Mouse (Mus musculus) G1E (cell line): ENCODE results near the gene Ppp2r1b. TPM values are rescaled to one million over a fixed set of nuclear protein-coding genes. Genes with fewer than 3 reads are reported as not detected.
A peak's percentile ranks its signal among the peaks of the same experiment; 100 is the strongest.

Experiments used
- ATAC-seq: 2 replicates; pipeline ENCODE4 v1.8.0; 2016; ENCODE audit warnings: mild to moderate bottlenecking; ENCODE audit not compliant: insufficient number of reproducible peaks, poor library complexity, low FRiP score, severe bottlenecking; ENCODE audit errors: extremely low read depth
- DNase-seq: peaks from one replicate; pipeline ENCODE4 v3.0.0; 2012; ENCODE audit warnings: low spot score
- H3K27me3 ChIP-seq: 2 replicates; pipeline ENCODE4 v1.6.1; 2012; ENCODE audit warnings: mild to moderate bottlenecking, low read length, inconsistent platforms; ENCODE audit not compliant: insufficient read depth
- H3K36me3 ChIP-seq: replicated peaks from 2 replicates; pipeline ENCODE3; 2012; ENCODE audit warnings: mild to moderate bottlenecking, inconsistent platforms
- H3K4me1 ChIP-seq: 2 replicates; pipeline ENCODE4 v1.6.1; 2012; ENCODE audit warnings: low read depth, low read length, inconsistent platforms, mixed read lengths; ENCODE audit not compliant: insufficient read depth
- H3K4me3 ChIP-seq: 2 replicates; pipeline ENCODE4 v1.5.1; 2012; ENCODE audit warnings: low read depth, mild to moderate bottlenecking, inconsistent platforms, low read length, moderate library complexity, mixed read lengths
- H3K9me3 ChIP-seq: replicated peaks from 2 replicates; pipeline ENCODE4 v1.6.1; 2012; ENCODE audit warnings: inconsistent platforms
- CTCF ChIP-seq: IDR thresholded peaks from 2 replicates; pipeline ENCODE4 v1.5.1; 2012; ENCODE audit warnings: low read depth, low read length, inconsistent platforms, mixed read lengths
- GATA1 ChIP-seq: IDR thresholded peaks from 2 replicates; pipeline ENCODE4 v1.6.1; 2012; ENCODE audit warnings: borderline replicate concordance, low read length, inconsistent platforms, mixed read lengths
- GATA2 ChIP-seq: IDR thresholded peaks from 2 replicates; pipeline ENCODE4 v1.6.1; 2012; ENCODE audit warnings: low read depth, low read length, inconsistent platforms, borderline replicate concordance
- POLR2AphosphoS5 ChIP-seq: IDR thresholded peaks from 2 replicates; pipeline ENCODE4 v1.6.1; 2012; ENCODE audit warnings: low read depth, low read length, inconsistent platforms; ENCODE audit not compliant: insufficient replicate concordance
- TAL1 ChIP-seq: conservative IDR thresholded peaks from 2 replicates; pipeline ENCODE4 v1.6.1; 2012; ENCODE audit warnings: low read depth, low read length, inconsistent platforms, mixed read lengths
- polyA plus RNA-seq: library from polyadenylated mRNA; stranded (reverse); fragments of >175 nt; gene quantifications from 2 replicates; pipeline ENCODE4 v1.2.3, GENCODE M21; 2012
- total RNA-seq, 2 experiments: library from RNA; stranded (forward) in 1 of 2; stranded (reverse) in 1 of 2; fragments of 200-1000 nt in 1 of 2; fragments of >200 nt in 1 of 2; fragmentation: Nextera tagmentation in 1 of 2; gene quantifications; 2 replicates each; pipeline ENCODE4 v1.2.3; 2014 to 2017

The Ppp2r1b gene
- total and polyA plus RNA-seq, 3 experiments = 21.3 to 93.0 (median 68.7) TPM

DNA sequence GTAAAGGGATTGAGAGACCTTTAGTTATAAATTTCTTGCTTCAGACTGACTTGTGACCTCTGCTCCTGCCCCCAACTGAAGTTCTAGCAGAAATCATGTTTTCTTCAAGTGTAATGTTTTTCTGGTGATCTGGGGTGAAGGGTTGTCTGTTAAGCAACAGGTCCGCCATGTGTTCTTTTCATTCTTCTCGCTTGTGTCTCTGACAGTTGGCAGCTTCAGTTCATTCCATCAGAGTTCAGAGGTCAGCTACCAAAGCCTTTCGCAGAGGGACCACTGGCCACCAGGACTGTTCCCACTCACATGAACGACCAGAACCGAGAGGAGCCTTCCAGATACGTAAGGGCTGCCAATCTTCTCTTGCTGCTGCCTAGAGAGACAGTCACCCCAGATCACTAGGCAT, 36.6 kb upstream of the Ppp2r1b start:
- Histone ChIP-seq H3K36me3 (peaks cover 93% of the 10 kb centered on the region), H3K9me3 (no peaks in the 10 kb centered on the region), H3K27me3 (no peaks in the 10 kb centered on the region), H3K4me1 (peaks cover 49% of the 10 kb centered on the region), H3K4me3 (no peak overlapping the region)
- no peak for ATAC-seq
- no peak for DNase-seq
- TF ChIP-seq POLR2AphosphoS5 (no peak), GATA2 (no peak), GATA1 (no peak), TAL1 (no peak), CTCF (no peak)

DNA sequence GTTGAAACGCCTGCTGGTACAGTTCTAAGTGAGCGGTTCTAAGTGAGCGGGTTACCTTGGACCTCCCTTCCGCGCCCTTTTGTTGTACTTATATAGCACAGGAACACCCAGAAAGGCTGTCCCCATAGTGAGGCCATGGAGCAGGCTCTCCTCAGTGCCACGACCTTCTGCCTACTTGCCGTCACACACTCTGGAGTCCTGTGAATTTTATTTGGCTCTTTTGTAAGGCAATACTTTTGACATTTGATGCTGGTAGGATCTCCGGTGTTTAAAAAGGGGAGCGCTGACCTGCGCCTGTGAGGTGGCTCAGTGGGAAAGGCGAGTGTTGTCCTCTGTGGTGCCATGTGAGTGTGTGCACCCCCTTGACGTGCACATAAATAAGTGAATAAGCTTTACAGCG, 36.0 kb upstream of the Ppp2r1b start:
- TF ChIP-seq GATA1 (no peak), GATA2 (no peak), TAL1 (no peak), POLR2AphosphoS5 (no peak), CTCF (no peak)
- DNase-seq = no peak
- peaks cover 49% of the 10 kb centered on the region for H3K4me1 ChIP-seq
- H3K36me3 ChIP-seq = peaks cover 93% of the 10 kb centered on the region
- H3K9me3 ChIP-seq = no peaks in the 10 kb centered on the region
- H3K27me3 ChIP-seq = no peaks in the 10 kb centered on the region
- ATAC-seq = no peak
- H3K4me3 ChIP-seq = no peak overlapping the region

DNA sequence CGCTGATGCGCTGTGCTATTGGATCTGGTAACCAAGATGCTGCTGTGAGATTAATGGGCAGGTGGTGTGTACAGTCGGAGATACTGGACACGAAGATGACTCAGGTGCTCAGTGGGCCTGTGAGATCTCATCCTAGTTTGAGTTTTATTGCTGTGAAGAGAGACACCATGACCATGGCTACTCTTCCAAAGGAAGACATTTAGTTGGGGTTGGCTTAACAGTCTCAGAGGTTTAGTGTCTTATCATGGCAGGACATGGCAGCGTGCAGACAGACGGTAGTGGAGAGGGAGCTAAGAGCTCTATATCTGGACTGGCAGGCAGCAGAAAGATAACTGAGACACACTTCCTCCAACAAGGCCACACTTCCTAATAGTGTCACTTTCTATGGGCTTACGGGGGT, 33.9 kb upstream of the Ppp2r1b start:
- no peak overlapping the region; the same call in 1 of the 2 replicates for H3K4me3 ChIP-seq
- peak; percentile 14 for DNase-seq
- no peaks in the 10 kb centered on the region for H3K27me3 ChIP-seq
- no peaks in the 10 kb centered on the region for H3K9me3 ChIP-seq
- ATAC-seq = peak; percentile 87
- H3K4me1 ChIP-seq = peaks cover 49% of the 10 kb centered on the region
- peaks cover 79% of the 10 kb centered on the region for H3K36me3 ChIP-seq
- no peak for TF ChIP-seq POLR2AphosphoS5
- TF ChIP-seq TAL1 = peak; percentile 67
- no peak for TF ChIP-seq CTCF
- TF ChIP-seq GATA1 = no peak

DNA sequence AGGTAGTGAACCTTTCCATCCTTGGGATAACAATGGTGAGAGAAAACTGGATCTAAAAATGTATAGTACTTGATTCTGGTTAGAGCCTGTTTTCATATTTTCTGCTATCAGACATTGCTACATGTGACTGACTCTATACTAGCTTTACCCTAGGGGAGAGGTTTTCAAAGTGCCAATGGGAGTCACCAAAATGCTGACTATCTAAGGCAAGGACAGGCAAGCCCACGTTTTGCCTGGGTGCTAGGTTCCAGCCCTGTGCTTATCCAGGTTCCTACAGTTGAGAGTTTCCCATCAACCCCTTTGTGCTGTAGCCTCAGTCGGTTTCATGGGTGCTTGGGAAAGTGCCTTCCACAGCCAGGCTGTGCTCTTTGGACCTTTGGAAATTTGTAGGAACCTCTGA, 33.4 kb upstream of the Ppp2r1b start:
- peaks cover 47% of the 10 kb centered on the region for H3K4me1 ChIP-seq
- no peaks in the 10 kb centered on the region for H3K27me3 ChIP-seq
- DNase-seq (no peak), ATAC-seq (no peak)
- H3K9me3 ChIP-seq = no peaks in the 10 kb centered on the region
- TF ChIP-seq POLR2AphosphoS5 (no peak), CTCF (no peak), GATA2 (no peak), TAL1 (no peak), GATA1 (no peak)
- peaks cover 78% of the 10 kb centered on the region for H3K36me3 ChIP-seq
- H3K4me3 ChIP-seq = no peak overlapping the region

DNA sequence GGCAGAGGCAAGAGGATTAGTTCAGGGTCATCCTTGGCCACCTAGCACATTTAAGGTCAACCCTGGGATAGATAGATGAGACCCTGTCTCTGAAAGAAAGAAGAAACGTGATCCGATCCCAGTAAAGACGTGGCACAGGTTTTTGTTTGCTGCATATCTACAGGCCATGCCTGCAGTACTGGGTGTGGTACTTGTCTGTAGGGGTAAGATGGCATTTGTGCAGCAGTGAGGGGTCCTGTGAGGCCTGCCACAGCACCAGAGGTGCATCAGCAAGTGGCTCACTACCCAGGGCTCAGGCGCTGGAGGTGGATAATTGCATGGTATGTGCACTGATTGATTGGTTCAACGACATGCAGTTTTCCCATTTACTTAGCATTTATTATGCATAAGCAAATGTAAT, 31.3 kb upstream of the Ppp2r1b start:
- no peak for ATAC-seq

DNA sequence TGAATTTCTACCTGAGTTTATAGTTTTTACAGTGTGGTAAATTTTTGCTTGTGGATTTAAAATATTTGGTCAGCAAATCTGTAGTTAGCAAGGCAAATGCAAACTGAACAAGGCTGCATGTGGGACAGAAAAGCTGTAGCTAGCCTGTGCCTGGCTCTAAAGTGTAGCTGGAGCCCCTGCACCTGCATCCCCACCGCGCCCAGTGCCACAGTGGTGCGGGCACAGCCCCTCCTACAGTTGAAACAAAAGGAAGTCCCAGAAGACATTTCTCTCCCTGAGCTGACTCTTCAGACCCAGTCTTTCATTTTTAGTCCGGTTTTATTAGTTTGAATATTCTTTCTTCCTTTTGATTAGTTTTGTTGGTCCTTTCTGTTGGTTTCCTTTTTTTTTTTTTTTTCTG, 29.4 kb upstream of the Ppp2r1b start:
- TF ChIP-seq GATA1 (no peak), POLR2AphosphoS5 (no peak), GATA2 (no peak), CTCF (no peak), TAL1 (no peak)
- H3K36me3 ChIP-seq = peaks cover 70% of the 10 kb centered on the region
- no peak overlapping the region for H3K4me3 ChIP-seq
- H3K4me1 ChIP-seq = peaks cover 34% of the 10 kb centered on the region
- H3K27me3 ChIP-seq = no peaks in the 10 kb centered on the region
- no peaks in the 10 kb centered on the region for H3K9me3 ChIP-seq
- no peak for ATAC-seq
- no peak for DNase-seq

More for the DNA sequence above, 31.3 kb upstream of the Ppp2r1b start:
- no peaks in the 10 kb centered on the region for H3K27me3 ChIP-seq
- no peaks in the 10 kb centered on the region for H3K9me3 ChIP-seq
- H3K4me3 ChIP-seq = no peak overlapping the region
- TF ChIP-seq POLR2AphosphoS5 = no peak
- H3K36me3 ChIP-seq = peaks cover 73% of the 10 kb centered on the region
- peaks cover 39% of the 10 kb centered on the region for H3K4me1 ChIP-seq
- no peak for DNase-seq

DNA sequence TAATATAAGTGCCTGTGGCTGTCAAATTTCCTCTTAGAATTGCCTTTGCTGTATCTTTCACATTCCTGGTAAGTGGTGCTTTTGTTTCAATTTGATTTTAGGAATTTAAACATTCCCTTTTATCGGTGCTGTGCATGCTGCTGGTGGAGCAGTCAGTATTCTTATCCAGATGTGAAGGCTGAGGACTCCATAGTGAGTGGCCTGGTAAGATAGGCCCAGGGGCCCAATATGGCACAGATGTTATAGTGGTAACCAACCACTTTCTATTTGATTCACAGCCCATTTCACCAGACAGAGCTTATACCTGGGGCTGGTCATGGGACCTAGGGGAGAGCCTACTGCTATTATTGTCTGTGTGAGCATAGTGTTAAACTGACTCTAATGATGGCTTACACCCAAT, 28.6 kb upstream of the Ppp2r1b start:
- Histone ChIP-seq H3K27me3 (no peaks in the 10 kb centered on the region), H3K36me3 (peaks cover 72% of the 10 kb centered on the region), H3K9me3 (no peaks in the 10 kb centered on the region), H3K4me1 (peaks cover 28% of the 10 kb centered on the region), H3K4me3 (no peak overlapping the region)
- no peak for DNase-seq
- TF ChIP-seq TAL1 = no peak
- TF ChIP-seq POLR2AphosphoS5 = no peak
- TF ChIP-seq CTCF = no peak
- no peak for TF ChIP-seq GATA2
- TF ChIP-seq GATA1 = no peak
- no peak for ATAC-seq

DNA sequence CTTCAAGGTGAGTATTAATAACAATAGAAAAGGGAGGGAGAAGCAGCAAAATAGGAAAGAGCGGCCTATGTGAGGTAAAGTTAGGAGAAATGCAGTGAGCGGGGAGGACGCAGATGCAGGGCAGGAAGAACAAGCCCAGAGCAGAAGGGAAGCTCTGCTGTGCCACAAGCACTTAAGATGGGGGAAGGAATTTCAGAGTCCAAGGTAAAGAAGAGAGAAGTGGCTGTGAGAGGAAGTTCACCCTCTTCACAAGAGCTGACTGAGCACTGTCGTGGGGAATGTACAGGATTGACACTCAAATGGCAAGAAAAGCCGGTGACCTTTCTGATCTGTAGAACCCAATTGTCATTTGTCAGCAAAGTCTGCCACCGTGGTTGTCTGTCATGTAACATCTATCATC, 27.1 kb upstream of the Ppp2r1b start:
- no peak for DNase-seq
- Histone ChIP-seq H3K27me3 (no peaks in the 10 kb centered on the region), H3K36me3 (peaks cover 75% of the 10 kb centered on the region)

More for the DNA sequence above, 27.1 kb upstream of the Ppp2r1b start:
- TF ChIP-seq POLR2AphosphoS5 (no peak), CTCF (no peak), GATA2 (no peak), GATA1 (no peak), TAL1 (no peak)
- ATAC-seq = no peak
- Histone ChIP-seq H3K9me3 (no peaks in the 10 kb centered on the region), H3K4me1 (peaks cover 26% of the 10 kb centered on the region), H3K4me3 (no peak overlapping the region)
